Mouse (Mus musculus): ENCODE results near the gene Txnrd1.

DNA sequence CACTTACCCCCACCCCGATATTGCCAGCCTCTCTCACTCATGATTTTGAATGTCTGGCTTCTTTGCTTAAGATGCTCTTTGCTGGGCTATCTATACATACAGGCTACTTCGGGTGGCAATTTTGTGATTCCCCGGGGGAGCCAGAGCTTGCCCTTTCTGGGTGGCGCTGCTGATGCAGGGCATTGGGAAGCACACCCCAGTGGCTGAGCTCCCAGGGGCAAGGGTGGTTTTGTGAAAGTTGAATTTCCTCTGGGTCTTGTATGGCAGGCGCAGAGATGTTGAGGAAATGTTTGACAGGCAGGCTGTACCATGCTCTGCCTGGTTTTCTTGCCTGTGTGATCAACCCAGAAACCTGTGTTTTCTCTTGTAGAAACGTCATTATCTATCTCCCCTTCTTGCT lies 15.1 kb upstream of the Txnrd1 start:
- TF ChIP-seq POLR2A (IDR thresholded peaks at IDR 0.05; ENCODE audit: low read depth, low read length) (no peak), CTCF (IDR thresholded peaks at IDR 0.05; ENCODE audit: extremely low read depth, insufficient read length, insufficient replicate concordance, low read depth, low read length) (no peak)

Measured in small intestine, adult 2 months (tissue).